Mouse (Mus musculus): Measurements from ENCODE around the gene Hyal3.

Gene Hyal3

GRCm38 (mm10) chr9:107624539-107624938, 43.9 kb downstream of the Hyal3 start:
- DNase-seq = peak in 1 of 2 experiments; percentile 73

GRCm38 (mm10) chr9:107624951-107625350, 44.3 kb downstream of the Hyal3 start:
- DNase-seq = no peak

DNA sequence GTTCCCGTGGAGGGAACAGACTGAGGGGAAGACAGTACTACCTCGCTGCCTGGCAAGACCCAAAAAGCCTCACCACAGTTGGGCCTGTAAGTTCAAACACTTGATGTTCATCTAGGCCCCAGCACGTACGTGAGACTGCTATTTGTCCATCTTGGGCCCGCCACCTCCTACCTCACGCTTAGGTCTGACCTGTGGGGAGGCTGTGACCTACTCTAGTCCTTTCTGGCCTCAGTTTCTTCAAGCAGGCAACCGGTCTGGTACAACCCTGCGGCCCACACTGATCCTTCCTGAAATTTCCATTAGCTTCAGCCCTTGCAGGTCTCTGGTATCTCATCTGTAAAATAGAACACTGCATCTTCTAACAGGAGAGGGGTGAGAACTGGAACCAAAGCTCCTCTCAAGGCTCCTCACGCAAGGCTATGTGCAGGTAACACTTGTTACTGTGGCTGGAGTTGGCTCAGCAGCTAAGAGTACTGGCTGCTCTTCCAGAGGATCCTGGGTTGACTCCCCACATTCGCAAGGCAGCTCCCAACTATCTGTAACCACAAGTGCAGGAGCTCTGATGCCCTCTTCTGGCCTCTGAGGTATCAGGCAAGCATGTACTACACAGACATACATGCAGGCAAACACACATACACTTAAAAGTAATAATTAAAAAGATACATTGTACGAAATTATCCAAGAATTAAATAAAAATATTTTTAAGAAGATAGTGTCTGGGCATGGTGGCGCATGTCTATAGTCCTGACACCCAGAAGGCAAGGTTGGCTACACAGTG, 44.9 kb downstream of the Hyal3 start:
- no peak for DNase-seq

- no peak for DNase-seq
Observed at GRCm38 (mm10) chr9:107626158-107626843, 45.7 kb downstream of the Hyal3 start.

- DNase-seq = peak; percentile 79 to 89
Observed at GRCm38 (mm10) chr9:107626844-107627277, 46.2 kb downstream of the Hyal3 start.

- no peak for DNase-seq
Observed at GRCm38 (mm10) chr9:107627387-107628255, 47.0 kb downstream of the Hyal3 start.

- DNase-seq = no peak
Observed at GRCm38 (mm10) chr9:107628721-107629410, 48.2 kb downstream of the Hyal3 start.

- no peak for DNase-seq
Observed at GRCm38 (mm10) chr9:107629411-107629730, 48.8 kb downstream of the Hyal3 start.

DNA sequence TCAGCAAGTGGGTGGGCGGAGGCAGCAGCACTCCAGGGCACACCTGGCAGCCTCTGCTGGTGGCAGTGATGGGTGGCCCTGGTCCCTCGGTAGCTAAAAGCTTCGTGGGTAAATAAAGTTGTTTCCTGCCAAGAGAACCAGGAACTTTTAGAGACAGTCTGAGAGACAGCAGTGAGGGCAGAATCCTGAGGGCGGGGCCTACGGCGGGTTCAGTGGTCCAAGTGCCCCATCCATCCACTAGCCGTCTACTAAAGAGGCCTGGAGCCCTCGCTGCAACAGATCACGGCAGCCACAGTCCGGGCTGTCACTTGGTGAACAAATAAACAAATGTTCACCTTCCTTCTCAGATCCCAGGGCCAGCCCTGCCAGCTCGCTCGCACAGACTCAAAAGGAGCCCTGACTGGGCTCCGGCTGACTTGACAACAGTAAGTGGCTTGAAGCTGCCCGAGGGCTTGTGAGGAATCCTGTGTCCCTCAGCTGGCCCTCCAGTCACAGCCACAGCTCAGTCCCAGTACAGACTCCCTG, 49.3 kb downstream of the Hyal3 start:
- DNase-seq = peak; percentile 56 to 64

GRCm38 (mm10) chr9:107630576-107630975, 50.0 kb downstream of the Hyal3 start:
- no peak for DNase-seq

DNA sequence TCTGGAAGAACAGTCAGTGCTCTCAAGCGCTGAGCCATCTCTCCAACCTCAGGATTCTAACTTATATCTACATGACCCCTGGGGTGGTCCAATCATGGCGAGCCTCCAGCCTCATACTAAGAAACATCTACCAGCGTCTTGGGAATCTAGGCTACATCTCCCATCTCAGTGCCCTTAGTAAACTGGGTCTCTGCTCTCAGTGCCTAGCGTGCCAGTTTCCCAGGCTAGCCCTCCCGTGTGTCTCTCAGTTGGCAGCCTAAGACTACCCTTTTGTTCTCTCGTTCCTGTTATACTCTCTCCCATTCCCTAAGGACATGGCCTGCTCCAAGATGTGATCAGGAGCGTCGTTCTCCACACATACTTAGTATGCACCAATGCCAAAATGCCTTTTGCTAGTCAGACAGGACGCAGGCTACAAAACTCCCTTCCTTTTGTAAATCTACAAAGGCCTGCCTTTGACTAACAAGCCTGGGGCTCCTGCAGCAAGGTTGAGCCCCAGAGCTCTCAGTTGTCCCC, 50.8 kb downstream of the Hyal3 start:
- no peak for DNase-seq

DNA sequence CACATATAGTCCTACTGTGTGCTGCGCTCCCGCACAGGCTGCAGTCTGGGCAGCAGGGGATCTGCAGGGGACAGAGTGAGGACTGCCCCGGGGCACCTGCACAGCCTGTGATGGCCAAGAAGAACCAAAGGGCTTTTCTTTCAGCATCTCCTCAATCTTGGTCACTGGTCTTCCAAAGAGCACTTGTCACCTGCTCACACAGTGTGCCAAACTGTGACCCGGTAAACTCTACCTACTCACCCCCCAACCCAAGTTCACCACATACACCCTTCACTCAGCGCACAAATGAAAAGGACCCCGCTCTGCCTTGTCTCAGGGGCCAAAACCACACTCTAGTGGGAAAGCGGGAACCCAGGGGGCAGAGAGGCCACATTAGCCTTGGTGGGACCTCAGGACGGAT, 51.2 kb downstream of the Hyal3 start:
- DNase-seq = no peak

- no peak for DNase-seq
Observed at GRCm38 (mm10) chr9:107632478-107632877, 51.9 kb downstream of the Hyal3 start.

DNA sequence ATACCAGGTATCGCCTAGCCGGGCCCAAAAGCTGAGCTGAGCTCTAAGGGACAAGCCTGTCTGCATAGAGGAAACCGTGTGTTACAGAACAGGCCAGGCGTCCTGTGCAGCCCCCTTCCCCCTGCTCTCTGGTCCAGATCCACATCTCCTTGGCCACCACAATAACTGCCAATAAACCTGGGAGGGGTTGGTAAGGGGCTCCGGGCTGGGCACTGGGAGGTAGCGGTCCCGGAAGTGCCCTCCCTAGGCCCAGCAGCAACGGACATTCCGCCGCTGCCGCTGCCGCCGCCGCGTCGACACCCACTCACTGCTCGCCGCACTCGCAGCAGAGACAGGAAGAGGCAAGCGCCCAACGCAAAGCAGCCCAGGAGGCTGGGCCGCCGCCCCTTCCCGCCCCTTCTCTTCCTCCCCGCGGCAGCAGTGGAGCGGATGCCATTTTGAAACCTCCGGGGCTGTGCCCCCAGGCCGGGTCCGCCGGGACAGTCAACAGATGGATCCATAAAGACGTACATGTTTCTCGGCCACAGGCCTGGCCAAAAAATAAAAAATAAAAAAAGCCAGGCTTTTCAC, 52.6 kb downstream of the Hyal3 start:
- DNase-seq = peak; percentile 82 to 87

DNA sequence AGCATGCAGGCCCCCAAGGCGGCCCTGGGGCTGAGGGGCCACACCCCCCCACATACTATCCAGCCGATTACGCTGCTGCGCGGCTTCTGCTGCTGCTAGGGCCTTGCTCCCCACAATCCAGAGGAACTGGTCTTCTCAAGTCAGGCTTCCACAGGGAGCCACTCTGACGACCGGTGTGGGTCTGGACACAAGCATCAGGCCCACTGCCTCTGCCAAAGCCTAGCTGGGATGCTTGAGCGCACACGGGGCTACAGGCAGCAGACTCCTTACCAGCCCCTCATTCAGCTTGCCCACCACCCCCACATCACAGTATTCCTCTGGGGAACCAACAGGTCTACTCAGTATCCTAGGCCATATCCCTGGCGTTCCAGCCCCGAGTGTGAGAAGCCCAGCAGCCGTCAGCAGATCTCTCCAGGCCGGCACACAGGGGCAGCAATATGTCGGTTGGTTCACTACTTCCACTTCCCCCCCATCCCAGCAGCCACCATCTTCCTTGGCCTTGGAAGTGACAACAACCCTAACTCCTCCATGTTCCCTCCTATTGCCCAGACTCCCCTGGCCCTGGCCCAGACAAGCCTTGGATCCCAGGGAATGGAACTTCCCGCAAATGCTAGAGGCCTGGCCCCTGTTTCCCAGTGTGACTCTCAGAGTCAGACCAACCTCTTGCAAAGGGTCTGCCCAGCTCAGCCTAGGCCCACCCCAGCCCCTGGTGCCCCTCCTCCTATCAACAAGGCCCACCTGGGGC, 53.2 kb downstream of the Hyal3 start:
- peak; percentile 38 to 54 for DNase-seq

GRCm38 (mm10) chr9:107634406-107635278, 54.0 kb downstream of the Hyal3 start:
- no peak for DNase-seq

DNA sequence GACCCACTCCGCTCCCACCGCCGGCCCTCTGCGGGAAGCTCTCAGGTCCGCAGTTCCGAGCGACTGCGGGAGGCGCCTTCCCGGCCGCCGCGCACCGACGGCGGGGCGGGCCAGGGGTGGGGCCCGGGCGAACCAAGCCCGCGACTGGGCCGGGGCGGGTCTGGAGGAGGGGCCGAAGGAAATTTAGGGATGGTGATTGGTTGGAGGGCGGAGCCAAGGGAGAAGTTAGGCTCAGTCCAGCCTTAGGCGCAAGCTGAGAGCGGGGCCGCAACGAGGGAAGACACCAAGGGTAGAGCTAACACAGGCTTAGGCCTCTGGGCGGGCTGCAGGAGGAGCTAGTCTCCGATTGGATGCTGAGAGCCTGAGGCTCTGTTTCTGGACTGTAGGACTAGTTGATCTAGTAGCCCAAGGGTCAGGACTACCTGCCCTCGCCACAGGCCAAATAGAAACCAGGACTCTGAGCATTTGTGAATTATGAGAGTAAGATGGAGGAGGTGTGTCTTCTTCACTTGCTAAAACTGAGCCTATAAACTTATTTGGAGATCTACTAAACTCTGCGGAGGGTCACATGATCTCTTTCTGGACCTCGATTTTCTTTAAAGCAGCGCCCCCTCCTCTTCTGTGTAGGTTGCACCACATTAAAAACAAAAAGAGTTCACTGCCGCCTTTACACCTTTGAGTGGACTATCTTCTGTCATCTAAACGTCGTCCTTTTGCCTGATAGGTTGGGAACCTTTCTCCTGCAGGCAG, 54.8 kb downstream of the Hyal3 start, which contains the start of gene Gnai2:
Gene Gnai2 (minus strand): TSS at position 89 of the 750 bp plus-strand sequence.
- peak; percentile 97 for DNase-seq

Measured in thymus, adult 18-20 months (tissue).